Comparison of ENCODE assay signal across 9 mouse cellular contexts in the genomic region with DNA sequence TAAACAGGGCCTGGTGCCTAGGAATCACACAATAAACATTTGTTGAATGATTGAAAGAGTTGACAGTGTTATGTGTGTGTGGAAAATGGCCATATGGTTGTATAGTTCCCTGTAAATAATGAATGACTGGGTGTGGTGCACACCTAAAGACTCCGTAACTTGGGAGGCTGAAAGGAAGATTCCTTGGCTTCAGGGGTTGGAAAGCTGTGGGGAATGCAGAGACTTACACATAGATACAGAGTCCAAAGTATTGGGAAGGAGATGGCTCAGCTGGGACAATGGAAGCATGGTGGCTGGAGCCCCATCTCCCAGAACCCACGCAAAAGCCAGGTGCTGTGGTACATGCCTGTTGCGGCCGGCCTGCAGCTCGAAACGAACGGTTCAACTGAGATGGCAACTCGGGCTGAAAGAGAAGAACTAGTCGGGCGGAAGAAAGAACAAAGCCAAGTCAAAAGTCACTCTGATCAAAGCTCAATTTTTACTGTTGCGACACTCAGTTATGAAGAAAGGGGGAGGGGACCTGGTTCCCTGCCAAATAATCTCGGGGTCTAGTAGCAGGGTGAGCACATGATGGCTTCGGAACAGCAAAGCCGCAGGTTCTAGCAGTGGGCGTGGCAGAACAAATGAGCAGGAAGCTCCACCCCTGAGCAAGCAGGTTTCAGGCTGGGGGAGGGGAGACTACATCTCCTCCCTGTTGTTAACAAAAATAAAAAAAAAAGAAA. TPM values are rescaled to one million over a fixed set of nuclear protein-coding genes. Genes with fewer than 3 reads are reported as not detected.
A peak's percentile ranks its signal among the peaks of the same experiment; 100 is the strongest.
DNase-seq lines count a peak whose midpoint lies in the region; ATAC-seq and TF ChIP-seq lines count a peak whose summit lies in the region.
"Had no signal": no experiment of that assay in that cellular context is flagged by ENCODE, and none has a peak within 500 bp of the region (broad histone marks: within the 10 kb centered on the region; RNA-seq: fewer than 3 reads in every experiment).

No protein-coding gene starts in this region.

- TF ChIP-seq CTCF in bone marrow macrophage, adult 2 months (IDR thresholded peaks at IDR 0.05; ENCODE audit: low read depth, low read length) = no peak

- DNase-seq in forebrain, embryonic 14.5 days (ENCODE audit: low spot score) = peak; percentile 20
- no peak for DNase-seq in forebrain, embryonic 10.5 days (ENCODE audit: extremely low spot score, low spot score)
- peak; percentile 96 for DNase-seq in naive thymus-derived CD4-positive, alpha-beta T cell, adult 2 months (ENCODE audit: low read depth)
- DNase-seq in testis, postnatal 14 days (ENCODE audit: low spot score) = no peak
- DNase-seq in cerebellum, postnatal 4 days (ENCODE audit: low spot score in 2 of 2) = no peak
- no peak for DNase-seq in layer of hippocampus, adult 9-11 months

- H3K4me3 ChIP-seq in forebrain, embryonic 14.5 days (ENCODE audit: low read depth, low read length) = no peak overlapping the region
- H3K4me3 ChIP-seq in forebrain, embryonic 10.5 days = no peak overlapping the region
- H3K4me3 ChIP-seq in bone marrow macrophage, adult 2 months (ENCODE audit: insufficient read depth, low read length) = no peak overlapping the region
- H3K4me3 ChIP-seq in kidney, embryonic 15.5 days (replicated peaks) = 0 out of 2 replicates have a peak overlapping the region, but pooled peaks have one; percentile 7
- H3K4me3 ChIP-seq: erythroblast, embryonic 14.5 days had no signal

- TF ChIP-seq POLR2A in bone marrow macrophage, adult 2 months (IDR thresholded peaks at IDR 0.05; ENCODE audit: borderline replicate concordance, low read depth, low read length) = no peak

- H3K27ac ChIP-seq in forebrain, embryonic 14.5 days (ENCODE audit: low read depth, low read length) = no peak overlapping the region
- H3K27ac ChIP-seq in forebrain, embryonic 10.5 days = no peak overlapping the region
- peak overlapping the region; percentile 55 for H3K27ac ChIP-seq in bone marrow macrophage, adult 2 months (ENCODE audit: insufficient read depth, low read depth, low read length)
- 0 out of 2 replicates have a peak overlapping the region, but pooled peaks have one; percentile 22 for H3K27ac ChIP-seq in kidney, embryonic 15.5 days

- no peaks in the 10 kb centered on the region for H3K36me3 ChIP-seq in forebrain, embryonic 14.5 days (ENCODE audit: control insufficient read depth, insufficient read depth, low read length)
- H3K36me3 ChIP-seq in forebrain, embryonic 10.5 days (replicated peaks) = no peaks in the 10 kb centered on the region
- H3K36me3 ChIP-seq in kidney, embryonic 15.5 days = no peaks in the 10 kb centered on the region

- no peak for ATAC-seq in forebrain, embryonic 14.5 days
- no peak for ATAC-seq in kidney, embryonic 15.5 days (replicated peaks; ENCODE audit: low FRiP score)

- H3K9ac ChIP-seq in forebrain, embryonic 14.5 days (ENCODE audit: low read length) = no peak overlapping the region
- no peak overlapping the region for H3K9ac ChIP-seq in kidney, embryonic 15.5 days

- no peaks in the 10 kb centered on the region for H3K9me3 ChIP-seq in forebrain, embryonic 14.5 days (replicated peaks; ENCODE audit: control insufficient read depth, low read length)
- no peaks in the 10 kb centered on the region for H3K9me3 ChIP-seq in forebrain, embryonic 10.5 days
- H3K9me3 ChIP-seq in kidney, embryonic 15.5 days (replicated peaks) = no peaks in the 10 kb centered on the region

- H3K4me2 ChIP-seq in forebrain, embryonic 14.5 days (ENCODE audit: low read length) = no peak overlapping the region
- peak overlapping the region; percentile 49 for H3K4me2 ChIP-seq in kidney, embryonic 15.5 days

- H3K4me1 ChIP-seq in forebrain, embryonic 14.5 days (ENCODE audit: control insufficient read depth, insufficient read depth, low read length) = no peaks in the 10 kb centered on the region
- H3K4me1 ChIP-seq in forebrain, embryonic 10.5 days = peaks cover 5% of the 10 kb centered on the region
- H3K4me1 ChIP-seq in bone marrow macrophage, adult 2 months (ENCODE audit: control insufficient read depth, insufficient read depth, low read length) = peaks cover 6% of the 10 kb centered on the region
- H3K4me1 ChIP-seq in kidney, embryonic 15.5 days = peaks cover 6% of the 10 kb centered on the region

- no peaks in the 10 kb centered on the region for H3K27me3 ChIP-seq in forebrain, embryonic 14.5 days (replicated peaks; ENCODE audit: control insufficient read depth, insufficient read depth, low read length)
- no peaks in the 10 kb centered on the region for H3K27me3 ChIP-seq in forebrain, embryonic 10.5 days (ENCODE audit: poor library complexity, severe bottlenecking)
- no peaks in the 10 kb centered on the region for H3K27me3 ChIP-seq in kidney, embryonic 15.5 days

- WGBS in forebrain, embryonic 14.5 days = 48% methylated on average over 15 of the region's 15 CpGs
- WGBS in forebrain, embryonic 10.5 days = 69% methylated on average over 15 of the region's 15 CpGs
- WGBS in kidney, embryonic 15.5 days = 39% methylated on average over 15 of the region's 15 CpGs

RNA-seq across cellular contexts. Expression of gene Gm10031, which starts 1.9 kb away (rescaled TPM):
- 0.67 and 1.0 TPM in 2 replicates for polyA plus RNA-seq in forebrain, embryonic 14.5 days (2014; fragmentation: Nextera tagmentation; extraction: Ambion mirVana)
- polyA plus RNA-seq in forebrain, embryonic 10.5 days (2016; fragmentation: Nextera tagmentation; extraction: Ambion mirVana) = 0.20 and 0.56 TPM in 2 replicates
- 7.5 and 10.8 TPM in 2 replicates for polyA plus RNA-seq in bone marrow macrophage, adult 2 months (2012; ENCODE audit: insufficient read depth, insufficient read length, missing spikeins)
- polyA plus RNA-seq in kidney, embryonic 15.5 days (2015; fragmentation: Nextera tagmentation; extraction: Ambion mirVana) = 0.42 and 0.72 TPM in 2 replicates

RNA-seq across cellular contexts. Expression of gene Abl2, which starts 36.6 kb away (rescaled TPM):
- polyA plus RNA-seq in forebrain, embryonic 14.5 days (2014; fragmentation: Nextera tagmentation; extraction: Ambion mirVana) = 5.7 and 8.0 TPM in 2 replicates
- 4.8 and 5.0 TPM in 2 replicates for polyA plus RNA-seq in forebrain, embryonic 10.5 days (2016; fragmentation: Nextera tagmentation; extraction: Ambion mirVana)
- 13.4 and 16.3 TPM in 2 replicates for polyA plus RNA-seq in bone marrow macrophage, adult 2 months (2012; ENCODE audit: insufficient read depth, insufficient read length, missing spikeins)
- polyA plus RNA-seq in kidney, embryonic 15.5 days (2015; fragmentation: Nextera tagmentation; extraction: Ambion mirVana) = 4.4 and 5.2 TPM in 2 replicates

RNA-seq across cellular contexts. Expression of gene Soat1, which starts 47.8 kb away (rescaled TPM):
- 11.9 and 12.6 TPM in 2 replicates for polyA plus RNA-seq in forebrain, embryonic 14.5 days (2014; fragmentation: Nextera tagmentation; extraction: Ambion mirVana)
- 30.9 and 34.1 TPM in 2 replicates for polyA plus RNA-seq in forebrain, embryonic 10.5 days (2016; fragmentation: Nextera tagmentation; extraction: Ambion mirVana)
- 294 and 305 TPM in 2 replicates for polyA plus RNA-seq in bone marrow macrophage, adult 2 months (2012; ENCODE audit: insufficient read depth, insufficient read length, missing spikeins)
- polyA plus RNA-seq in kidney, embryonic 15.5 days (2015; fragmentation: Nextera tagmentation; extraction: Ambion mirVana) = 40.2 and 52.1 TPM in 2 replicates

Comparison
In these comparisons a context has a peak if more than half of its experiments do, and no peak if none do; other contexts are left out.
1. DNase-seq: peak in forebrain, embryonic 14.5 days (single experiment) and naive thymus-derived CD4-positive, alpha-beta T cell, adult 2 months (single experiment); none in forebrain, embryonic 10.5 days (single experiment), testis, postnatal 14 days (single experiment), cerebellum, postnatal 4 days (0 of 2) and layer of hippocampus, adult 9-11 months (single experiment).
2. H3K27ac ChIP-seq: peak in bone marrow macrophage, adult 2 months (single experiment) and kidney, embryonic 15.5 days (single experiment); none in forebrain, embryonic 14.5 days (single experiment) and forebrain, embryonic 10.5 days (single experiment).